Mouse (Mus musculus): Measurements from ENCODE around the gene Slc23a4.

Slc23a4 gene

DNA sequence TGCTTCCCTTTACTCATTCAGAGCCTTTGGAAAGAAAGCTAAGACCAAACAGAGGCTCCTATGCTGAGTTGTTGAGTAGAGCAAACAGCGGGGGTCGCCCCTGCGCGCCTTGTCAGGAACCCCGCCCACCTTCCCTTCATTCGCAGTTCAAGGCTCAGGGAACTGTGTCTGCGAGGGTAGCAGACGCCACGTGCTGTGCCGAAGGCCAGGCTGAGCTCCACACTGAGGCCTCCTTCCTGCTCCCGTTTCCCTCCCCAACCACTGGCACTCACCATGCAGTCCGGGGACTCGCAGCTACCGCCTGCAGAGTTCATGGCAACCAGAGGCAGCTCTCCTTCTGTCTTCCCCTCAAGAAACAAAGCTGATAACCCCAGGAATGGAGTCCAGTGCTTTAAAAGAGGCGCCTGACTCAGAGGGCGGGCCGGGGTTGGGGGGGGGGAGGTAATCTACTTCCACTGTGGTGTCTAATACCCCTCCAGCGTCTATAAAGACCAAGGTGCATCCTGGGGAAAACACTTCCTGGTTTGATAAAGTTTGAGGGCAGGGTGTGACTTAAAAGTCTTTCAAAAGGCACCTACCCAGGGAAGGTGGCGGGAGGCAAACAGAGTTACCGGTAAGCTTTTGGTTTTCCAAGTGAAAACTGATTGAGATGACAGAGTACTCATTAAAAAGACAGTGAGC lies at the start of gene Slc23a4:
Gene Slc23a4 (minus strand): TSS at position 324 of the 681 bp plus-strand sequence.
- in situ Hi-C loops (cut with MboI, MseI): no loop called here

DNA sequence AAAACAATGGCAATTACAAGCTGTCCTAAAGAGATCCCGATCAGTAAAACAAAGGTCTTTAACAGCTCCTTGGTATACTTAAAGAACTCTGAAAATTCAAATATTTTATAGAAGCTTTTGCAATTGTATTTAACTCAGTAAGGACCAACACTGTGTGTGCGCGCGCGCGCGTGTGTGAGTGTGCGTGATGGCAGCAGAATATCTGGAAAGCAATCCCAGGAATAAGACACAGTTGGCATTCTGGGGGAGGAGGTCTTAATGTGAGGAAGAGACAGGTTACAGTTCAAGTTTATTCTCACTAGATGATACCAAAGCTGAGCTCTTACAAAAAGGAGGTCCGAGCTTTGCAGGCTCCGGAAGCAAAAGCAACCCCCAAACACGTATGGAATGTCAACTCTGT lies 45.1 kb upstream of the Slc23a4 start:
- in situ Hi-C loops (cut with MboI, MseI): no loop called here

DNA sequence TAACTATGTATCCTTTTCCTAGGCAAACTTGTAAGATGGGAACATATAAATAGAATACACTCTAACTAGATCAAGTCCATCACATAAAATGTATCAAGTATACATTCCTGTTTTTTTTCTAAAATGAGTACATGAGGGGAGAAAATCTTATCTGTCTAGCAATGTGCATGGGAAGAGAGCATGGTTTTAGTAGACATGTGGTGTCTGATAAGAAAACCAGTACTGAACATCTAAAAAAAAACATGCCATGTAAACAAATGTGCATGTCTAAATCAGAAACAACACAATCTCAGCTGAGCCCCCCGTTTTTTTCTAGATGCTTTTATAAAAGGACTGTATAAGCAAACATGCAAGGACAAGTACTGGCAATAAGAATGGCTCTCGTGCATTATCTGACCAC lies 44.5 kb upstream of the Slc23a4 start:
- in situ Hi-C loops (cut with MboI, MseI): no loop called here

GRCm38 (mm10) chr6:35030811-35031210 lies 42.6 kb upstream of the Slc23a4 start:
- in situ Hi-C loops (cut with MboI, MseI): no loop called here

GRCm38 (mm10) chr6:35030226-35030625 lies 42.0 kb upstream of the Slc23a4 start:
- in situ Hi-C loops (cut with MboI, MseI): no loop called here

GRCm38 (mm10) chr6:35028023-35028422 lies 39.8 kb upstream of the Slc23a4 start:
- in situ Hi-C loops (cut with MboI, MseI): no loop called here

DNA sequence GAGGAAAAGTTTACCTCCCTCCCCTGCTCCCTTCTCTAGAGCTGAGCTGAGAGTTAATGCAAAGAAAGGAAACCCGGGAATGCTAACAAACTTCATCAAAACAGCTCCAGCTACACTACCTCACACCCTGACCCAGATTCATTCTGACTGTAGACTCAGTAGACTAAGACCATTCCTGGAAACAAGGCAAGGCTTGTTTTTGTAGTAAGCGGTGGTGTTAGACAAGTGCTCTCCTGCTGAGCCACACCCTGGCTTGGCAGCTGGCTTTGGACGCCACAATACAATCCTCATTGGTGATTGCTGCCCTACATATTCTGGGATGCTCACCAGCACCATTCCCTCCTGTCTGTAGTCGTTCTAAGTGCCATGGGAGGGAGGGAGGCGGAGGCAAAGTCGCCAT lies 39.1 kb upstream of the Slc23a4 start:
- in situ Hi-C loops (cut with MboI, MseI): no loop called here

GRCm38 (mm10) chr6:35016624-35017023 lies 28.4 kb upstream of the Slc23a4 start:
- in situ Hi-C loops (cut with MboI, MseI): no loop called here

GRCm38 (mm10) chr6:35011953-35012352 lies 23.7 kb upstream of the Slc23a4 start:
- in situ Hi-C loops (cut with MboI, MseI): no loop called here

GRCm38 (mm10) chr6:35010705-35011104 lies 22.5 kb upstream of the Slc23a4 start:
- in situ Hi-C loops (cut with MboI, MseI): no loop called here

DNA sequence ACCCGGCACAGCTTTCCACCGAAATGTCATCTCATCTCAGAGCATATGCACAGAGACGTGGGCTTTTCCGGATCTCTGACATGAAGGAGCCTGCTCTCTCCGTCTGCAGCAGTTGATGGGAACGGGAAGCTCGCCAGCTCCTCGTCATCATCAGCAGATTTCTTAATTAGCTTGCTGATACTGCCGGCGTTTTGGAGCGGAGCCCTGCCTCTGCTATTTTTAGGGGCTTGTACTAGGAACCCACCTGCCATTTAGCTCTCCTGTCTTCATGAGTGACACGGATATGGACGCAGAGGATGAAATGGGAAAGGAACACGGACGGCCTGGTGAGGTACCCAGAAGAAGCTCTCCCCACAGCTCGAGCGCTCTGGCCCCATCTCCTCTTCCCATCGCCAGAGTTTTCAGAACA lies 14.1 kb upstream of the Slc23a4 start:
- in situ Hi-C loops (cut with MboI, MseI): no loop called here

- in situ Hi-C loops (cut with MboI, MseI): loop anchor here (10.0 kb wide), 1 partner anchor 64 kb away; no protein-coding TSS in a partner anchor
Observed at GRCm38 (mm10) chr6:34999101-34999500, 10.9 kb upstream of the Slc23a4 start.

DNA sequence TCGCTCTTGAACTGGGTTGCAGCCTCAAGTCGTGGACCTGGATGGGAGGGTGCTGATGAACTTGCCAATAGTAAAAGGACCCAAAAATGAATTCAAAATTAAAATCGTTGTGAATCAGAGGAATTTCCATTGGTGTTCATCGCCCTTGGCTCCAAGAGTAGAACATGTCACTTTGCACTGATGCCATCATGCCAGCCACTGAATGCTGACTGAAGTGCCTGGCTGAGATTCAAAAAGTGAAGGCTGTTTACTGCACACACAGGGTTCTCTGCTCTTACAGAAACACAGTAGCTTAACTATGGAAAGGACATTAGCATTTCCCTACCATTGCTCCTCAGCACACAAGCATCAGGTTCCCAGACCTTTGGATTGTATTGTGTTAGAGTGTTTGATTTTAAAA lies 8.3 kb upstream of the Slc23a4 start:
- in situ Hi-C loops (cut with MboI, MseI): loop anchor here (10.0 kb wide), 1 partner anchor 62 kb away; no protein-coding TSS in a partner anchor

- in situ Hi-C loops (cut with MboI, MseI): loop anchor here (10.0 kb wide), 1 partner anchor 60 kb away; no protein-coding TSS in a partner anchor
Observed at GRCm38 (mm10) chr6:34995265-34995681, 7.1 kb upstream of the Slc23a4 start.

DNA sequence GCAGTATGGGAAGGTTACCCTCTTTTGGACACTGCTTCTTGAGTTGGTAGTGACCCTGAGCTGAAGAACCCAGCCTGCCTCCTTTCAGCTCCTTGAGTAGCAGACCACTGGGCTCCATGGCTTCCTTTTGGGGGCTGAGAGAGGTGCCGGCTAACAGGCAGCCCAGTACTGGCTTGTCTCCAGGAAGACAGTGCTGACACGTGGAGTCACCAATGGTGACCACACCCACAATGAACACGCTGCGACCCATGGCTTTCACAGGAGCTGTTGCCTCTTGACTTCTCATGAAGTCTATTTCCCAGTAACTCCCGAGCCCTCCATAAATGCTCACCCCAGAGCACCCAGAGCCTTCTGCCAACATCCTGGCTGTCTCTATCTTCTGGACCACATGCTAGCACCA lies 6.5 kb upstream of the Slc23a4 start:
- in situ Hi-C loops (cut with MboI, MseI): loop anchor here (10.0 kb wide), 1 partner anchor 60 kb away; no protein-coding TSS in a partner anchor

DNA sequence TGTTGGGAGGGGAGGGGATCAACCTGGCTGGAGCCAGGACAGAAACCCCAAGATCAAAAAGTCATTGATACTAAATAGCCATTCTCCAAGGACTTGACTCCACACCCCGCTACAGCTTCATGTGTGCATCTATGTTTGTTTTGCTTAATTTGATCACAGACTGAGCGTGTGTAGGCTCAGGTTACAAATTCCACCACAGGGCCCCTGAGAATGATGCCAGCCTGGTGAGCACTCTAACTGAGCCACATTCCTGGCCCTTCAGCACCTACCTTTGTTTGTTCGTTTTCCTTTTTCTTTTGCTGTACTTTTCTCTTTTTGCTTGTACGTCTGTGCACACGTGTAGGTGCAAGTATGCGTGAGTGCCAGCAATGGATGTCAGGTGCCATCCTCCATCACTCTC lies 1.1 kb upstream of the Slc23a4 start:
- in situ Hi-C loops (cut with MboI, MseI): no loop called here

GRCm38 (mm10) chr6:34987085-34987645 lies 1.0 kb downstream of the Slc23a4 start:
- in situ Hi-C loops (cut with MboI, MseI): no loop called here

- in situ Hi-C loops (cut with MboI, MseI): no loop called here
Observed at GRCm38 (mm10) chr6:34980661-34981060, 7.5 kb downstream of the Slc23a4 start.

GRCm38 (mm10) chr6:34979291-34979690 lies 8.9 kb downstream of the Slc23a4 start:
- in situ Hi-C loops (cut with MboI, MseI): no loop called here

DNA sequence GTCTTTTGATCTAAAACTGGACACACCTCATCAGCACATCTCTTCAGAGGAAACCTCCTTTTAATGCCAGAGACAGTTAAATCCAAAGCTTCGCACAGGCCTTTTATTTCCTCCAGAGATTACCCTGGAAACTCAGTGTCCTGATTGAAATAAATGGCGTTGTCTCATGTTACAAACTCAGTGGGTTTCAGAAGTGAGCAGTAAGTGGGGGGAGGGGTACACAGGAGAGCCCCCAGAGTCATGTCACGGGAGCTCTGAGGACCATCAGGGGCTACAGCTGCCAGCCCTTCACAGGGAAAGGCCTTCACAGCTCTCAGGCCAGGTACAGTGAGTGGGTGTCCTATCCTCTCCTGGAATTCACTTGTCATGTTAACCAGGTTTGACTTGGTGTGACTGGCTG lies 17.0 kb downstream of the Slc23a4 start:
- in situ Hi-C loops (cut with MboI, MseI): no loop called here

DNA sequence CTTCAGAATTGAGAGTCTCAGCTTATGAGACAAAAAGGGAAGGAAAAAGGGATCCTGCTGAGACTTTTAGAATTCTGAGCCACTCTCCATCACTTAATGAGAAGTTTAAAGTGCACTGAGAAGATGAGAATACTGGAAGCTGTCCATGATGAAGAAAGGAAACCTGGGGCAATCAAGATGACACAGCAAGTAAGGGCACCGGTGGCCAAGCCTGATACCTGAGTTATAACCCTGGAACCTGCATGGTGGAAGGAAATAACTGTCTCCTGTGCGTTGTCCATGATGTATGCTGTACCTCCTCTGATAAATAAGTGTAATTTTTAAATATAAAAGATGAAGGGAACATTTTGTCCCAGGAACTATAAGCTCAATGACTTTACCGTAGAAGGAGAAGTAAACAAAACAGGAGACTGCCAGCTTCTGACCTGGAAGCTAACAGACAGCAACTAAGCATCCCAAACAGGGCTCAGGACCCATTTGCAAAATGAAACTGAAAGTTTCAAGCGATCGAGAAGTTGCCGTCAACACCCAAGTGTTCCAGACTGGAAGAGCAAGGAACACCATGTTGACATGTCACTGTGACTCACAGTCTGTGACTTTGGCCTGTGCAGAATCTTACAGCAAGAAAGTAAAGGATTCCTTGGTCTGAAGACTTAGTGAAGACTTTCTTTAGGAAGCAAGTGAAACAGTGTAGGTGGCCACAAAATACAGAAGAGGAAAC lies 22.2 kb downstream of the Slc23a4 start:
- in situ Hi-C loops (cut with MboI, MseI): no loop called here

DNA sequence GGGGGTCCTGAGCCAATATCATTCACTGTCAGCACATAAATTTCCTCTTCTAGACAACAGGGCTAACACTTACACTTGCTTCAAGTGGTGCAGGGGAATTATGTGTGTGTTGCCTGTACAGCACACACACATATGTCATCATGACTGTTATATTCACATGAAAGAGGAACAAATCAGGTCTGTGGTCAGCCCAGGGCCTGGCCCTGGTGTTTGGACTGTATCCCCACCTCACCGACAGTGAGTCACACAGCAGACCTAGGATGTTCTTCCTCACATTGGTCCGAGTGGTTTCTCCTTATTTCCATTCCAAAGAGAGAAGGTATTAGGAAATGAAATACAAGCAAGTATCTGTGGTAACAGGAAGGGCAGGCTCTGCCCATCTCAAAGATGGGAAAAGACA lies 23.7 kb downstream of the Slc23a4 start:
- in situ Hi-C loops (cut with MboI, MseI): no loop called here

- in situ Hi-C loops (cut with MboI, MseI): no loop called here
Observed at GRCm38 (mm10) chr6:34959131-34959530, 29.1 kb downstream of the Slc23a4 start.

All from T-helper 2 cell (primary cell).